Mouse (Mus musculus): ENCODE measurements at regions not wholly inside any gene's neighbourhood (a gene's known extent, or its start where the extent isn't known, plus 50 kb on each side); places are given as distances from the start of the nearest gene placed in this dataset.

GRCm38 (mm10) chr10:46730601-46731000 is 1153.0 kb downstream of the Hace1 start:
- TF ChIP-seq CTCF (conservative IDR thresholded peaks at IDR 0.05; ENCODE audit: low read length), result no peak
- no peak for TF ChIP-seq NANOG (IDR thresholded peaks at IDR 0.05; ENCODE audit: borderline replicate concordance, low read length)

Data from E14TG2a.4 (cell line).